Mouse (Mus musculus): ENCODE data around the gene Naaa.

The Naaa gene

GRCm38 (mm10) chr5:92218915-92219793 lies 58.8 kb downstream of the Naaa start:
- DNase-seq (ENCODE audit: low read depth in 1 of 2, low spot score in 2 of 2): no peak

- no peak for DNase-seq (ENCODE audit: low read depth in 1 of 2, low spot score in 2 of 2)
Observed at GRCm38 (mm10) chr5:92215308-92215707, 62.7 kb downstream of the Naaa start, which contains the start of gene U90926. TSS of gene U90926 (minus strand) at chr5:92215408.

- no peak for DNase-seq (ENCODE audit: low read depth in 1 of 2, low spot score in 2 of 2)
Observed at GRCm38 (mm10) chr5:92212231-92212630, 65.7 kb downstream of the Naaa start.

GRCm38 (mm10) chr5:92210205-92210604 lies 67.8 kb downstream of the Naaa start:
- no peak for DNase-seq (ENCODE audit: low read depth in 1 of 2, low spot score in 2 of 2)
